Mouse (Mus musculus) C2C12 (cell line): Measurements from ENCODE around the gene Sept14.

Experiments used
- CEBPB ChIP-seq: IDR thresholded peaks from one replicate; pipeline ENCODE4 v1.6.1; 2011; ENCODE audit warnings: low read depth, mild to moderate bottlenecking, control low read depth, moderate library complexity
- CTCF ChIP-seq: IDR thresholded peaks from one replicate; pipeline ENCODE4 v1.5.1; 2011; ENCODE audit not compliant: control insufficient read depth, insufficient read depth, insufficient read length
- FOSL1 ChIP-seq: IDR thresholded peaks from one replicate; pipeline ENCODE4 v1.8.0; 2011; ENCODE audit warnings: mild to moderate bottlenecking, low read length; ENCODE audit not compliant: poor library complexity, insufficient read depth, severe bottlenecking
- MAX ChIP-seq: IDR thresholded peaks from one replicate; pipeline ENCODE4 v1.6.1; 2011; ENCODE audit warnings: mild to moderate bottlenecking, control low read depth
- MYOD1 ChIP-seq: IDR thresholded peaks from one replicate; pipeline ENCODE4 v1.6.1; 2011; ENCODE audit warnings: low read depth; ENCODE audit not compliant: control insufficient read depth, insufficient read length
- USF1 ChIP-seq: IDR thresholded peaks from one replicate; pipeline ENCODE4 v1.6.1; 2011; ENCODE audit warnings: low read depth, mild to moderate bottlenecking, control low read depth, moderate library complexity

GRCm38 (mm10) chr5:129720176-129720575 lies 11.9 kb upstream of the Sept14 start:
- no peak for TF ChIP-seq CTCF
- no peak for TF ChIP-seq USF1
- no peak for TF ChIP-seq FOSL1
- no peak for TF ChIP-seq MYOD1
- no peak for TF ChIP-seq CEBPB
- no peak for TF ChIP-seq MAX
